Mouse (Mus musculus) lung, embryonic 16.5 days (tissue): ENCODE measurements around the gene Wnt7b. TPM values are rescaled to one million over a fixed set of nuclear protein-coding genes. Genes with fewer than 3 reads are reported as not detected.
A peak's percentile ranks its signal among the peaks of the same experiment; 100 is the strongest.

ENCODE experiments used
- ATAC-seq: fragments of 200-750 bp; cut with Nextera tagmentation; 2 replicates; pipeline ENCODE4 v1.8.0; 2017; ENCODE audit warnings: low read depth, mild to moderate bottlenecking, moderate library complexity
- H3K27ac ChIP-seq: fragments of 300-500 bp; sonication (generic); 2 replicates; pipeline ENCODE4 v1.5.1; 2014; ENCODE audit warnings: mild to moderate bottlenecking, control low read depth, low read length
- H3K27me3 ChIP-seq: fragments of 300-500 bp; sonication (generic); 2 replicates; pipeline ENCODE4 v1.6.1; 2014; ENCODE audit warnings: low read depth, low read length, mixed read lengths; ENCODE audit not compliant: control insufficient read depth, insufficient read depth
- H3K36me3 ChIP-seq: fragments of 300-500 bp; sonication (generic); 2 replicates; pipeline ENCODE4 v1.6.1; 2014; ENCODE audit warnings: low read length; ENCODE audit not compliant: control insufficient read depth, insufficient read depth
- H3K4me1 ChIP-seq: fragments of 300-500 bp; sonication (generic); replicated peaks from 2 replicates; pipeline ENCODE4 v1.6.1; 2014; ENCODE audit warnings: low read length, mixed read lengths; ENCODE audit not compliant: control insufficient read depth, insufficient read depth
- H3K4me2 ChIP-seq: fragments of 300-500 bp; sonication (generic); 2 replicates; pipeline ENCODE4 v1.6.1; 2014; ENCODE audit warnings: low read depth, low read length, control low read depth
- H3K4me3 ChIP-seq: fragments of 300-500 bp; sonication (generic); 2 replicates; pipeline ENCODE4 v1.5.1; 2014; ENCODE audit warnings: mild to moderate bottlenecking, low read length, control low read depth
- H3K9ac ChIP-seq: fragments of 300-500 bp; sonication (generic); 2 replicates; pipeline ENCODE4 v1.6.1; 2014; ENCODE audit warnings: low read length, control low read depth
- H3K9me3 ChIP-seq: fragments of 300-500 bp; sonication (generic); 2 replicates; pipeline ENCODE4 v1.6.1; 2016; ENCODE audit warnings: low read length; ENCODE audit not compliant: control insufficient read depth
- WGBS: fragments of 180-500 bp; shearing (Covaris S2); extraction: QIAGEN DNeasy Blood & Tissue Kit; methylation state at CpG from one replicate; pipeline ENCODE4 v1.1.7; 2014; 5-methylcytosine and 5-hydroxymethylcytosine counted together
- polyA plus RNA-seq: library from polyadenylated mRNA; unstranded; fragments of >200 nt; fragmentation: Nextera tagmentation; extraction: Ambion mirVana; gene quantifications from 2 replicates; pipeline ENCODE4 v1.2.1, GENCODE M21; 2015

Gene Wnt7b
- polyA plus RNA-seq, 1 experiment from 2014 or later = 44.8 TPM

- Histone ChIP-seq H3K27ac (no peak overlapping the region), H3K9ac (no peak overlapping the region), H3K4me1 (peaks cover 41% of the 10 kb centered on the region), H3K36me3 (no peaks in the 10 kb centered on the region), H3K4me3 (no peak overlapping the region), H3K27me3 (no peaks in the 10 kb centered on the region), H3K9me3 (0 out of 2 replicates have a peak, but pooled peaks cover 4% of the 10 kb centered on the region), H3K4me2 (no peak overlapping the region)
- WGBS = 70% methylated on average over 5 of the region's 5 CpGs
- ATAC-seq = no peak
Measured at GRCm38 (mm10) chr15:85564966-85565365, 17.3 kb downstream of the Wnt7b start.

GRCm38 (mm10) chr15:85564034-85564769, 18.1 kb downstream of the Wnt7b start:
- WGBS = 62% methylated on average over 13 of the region's 13 CpGs
- 0 out of 2 replicates have a peak overlapping the region, but pooled peaks have one; percentile 10 for H3K27ac ChIP-seq
- peaks cover 37% of the 10 kb centered on the region for H3K4me1 ChIP-seq
- no peak overlapping the region for H3K4me2 ChIP-seq
- H3K9ac ChIP-seq = no peak overlapping the region
- no peak for ATAC-seq
- H3K4me3 ChIP-seq = no peak overlapping the region
- H3K9me3 ChIP-seq = 0 out of 2 replicates have a peak, but pooled peaks cover 4% of the 10 kb centered on the region
- H3K27me3 ChIP-seq = no peaks in the 10 kb centered on the region
- H3K36me3 ChIP-seq = no peaks in the 10 kb centered on the region

GRCm38 (mm10) chr15:85561953-85562352, 20.3 kb downstream of the Wnt7b start:
- H3K4me2 ChIP-seq = no peak overlapping the region
- H3K27ac ChIP-seq = no peak overlapping the region
- WGBS = 62% methylated on average over 12 of the region's 12 CpGs
- no peak overlapping the region for H3K4me3 ChIP-seq
- no peaks in the 10 kb centered on the region for H3K27me3 ChIP-seq
- peaks cover 22% of the 10 kb centered on the region for H3K4me1 ChIP-seq
- H3K36me3 ChIP-seq = no peaks in the 10 kb centered on the region
- no peak for ATAC-seq
- H3K9me3 ChIP-seq = 0 out of 2 replicates have a peak, but pooled peaks cover 4% of the 10 kb centered on the region
- H3K9ac ChIP-seq = no peak overlapping the region

DNA sequence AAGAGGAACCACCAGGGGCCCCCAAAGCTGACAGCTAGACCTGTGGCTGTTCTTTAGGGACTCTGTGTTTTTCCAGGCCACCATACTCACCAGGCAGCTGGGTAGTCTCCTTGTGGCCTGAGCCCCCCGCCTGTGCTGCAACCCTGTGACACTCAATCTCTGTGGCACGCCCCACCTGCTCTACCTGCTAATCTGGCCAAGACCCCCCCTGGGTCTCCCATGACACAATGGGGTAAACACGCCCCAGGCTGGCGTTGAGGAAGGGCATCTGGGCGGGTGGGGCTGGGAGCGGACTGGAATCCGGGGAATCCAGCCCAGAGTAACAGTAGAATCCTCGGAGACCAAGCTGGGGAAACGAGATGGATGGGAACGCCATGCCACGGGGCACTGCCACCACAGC, 21.4 kb downstream of the Wnt7b start:
- no peak overlapping the region for H3K9ac ChIP-seq
- no peak overlapping the region for H3K4me3 ChIP-seq
- no peaks in the 10 kb centered on the region for H3K36me3 ChIP-seq
- WGBS = 57% methylated on average over 11 of the region's 11 CpGs
- peaks cover 21% of the 10 kb centered on the region for H3K4me1 ChIP-seq
- 0 out of 2 replicates have a peak, but pooled peaks cover 4% of the 10 kb centered on the region for H3K9me3 ChIP-seq
- no peaks in the 10 kb centered on the region for H3K27me3 ChIP-seq
- H3K27ac ChIP-seq = peak overlapping the region; percentile 53
- peak; percentile 15; the same call in 1 of the 2 replicates for ATAC-seq
- no peak overlapping the region for H3K4me2 ChIP-seq

DNA sequence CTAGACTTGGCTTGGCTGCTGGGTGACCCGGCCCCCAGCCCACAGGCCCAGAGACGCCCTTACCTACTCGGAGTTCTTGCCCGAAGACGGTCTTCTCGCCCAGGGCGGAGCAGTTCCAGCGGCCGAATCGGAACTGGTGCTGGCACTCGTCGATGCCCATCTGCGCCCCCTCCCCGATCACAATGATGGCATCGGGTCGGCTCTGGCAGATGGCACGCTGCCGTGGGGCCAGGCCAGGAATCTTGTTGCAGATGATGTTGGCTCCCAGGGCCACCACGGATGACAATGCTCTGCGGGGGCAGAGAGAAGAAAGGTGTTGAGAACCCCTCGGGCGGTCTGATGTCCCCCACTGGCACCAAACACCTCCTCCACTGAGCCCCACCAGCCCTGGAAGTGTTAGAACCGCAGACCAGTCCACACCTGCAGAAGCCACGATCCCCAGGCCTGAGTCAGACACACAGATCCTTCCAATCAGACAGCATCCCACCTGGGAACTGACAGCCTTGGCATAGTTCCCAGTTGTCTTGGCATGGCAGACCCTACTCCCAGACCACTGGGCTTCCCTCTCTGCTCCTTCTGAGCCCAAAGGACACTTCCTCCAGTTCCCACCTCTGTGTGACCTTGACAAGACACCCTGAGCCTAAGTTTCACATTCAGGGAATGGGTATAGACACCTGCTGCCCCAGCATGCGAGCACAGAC, 23.3 kb downstream of the Wnt7b start:
- Histone ChIP-seq H3K9me3 (0 out of 2 replicates have a peak, but pooled peaks cover 4% of the 10 kb centered on the region), H3K9ac (no peak overlapping the region), H3K4me2 (no peak overlapping the region), H3K36me3 (no peaks in the 10 kb centered on the region), H3K4me3 (no peak overlapping the region), H3K27ac (no peak overlapping the region), H3K4me1 (peaks cover 16% of the 10 kb centered on the region), H3K27me3 (no peaks in the 10 kb centered on the region)
- 86% methylated on average over 25 of the region's 25 CpGs for WGBS
- ATAC-seq = no peak

DNA sequence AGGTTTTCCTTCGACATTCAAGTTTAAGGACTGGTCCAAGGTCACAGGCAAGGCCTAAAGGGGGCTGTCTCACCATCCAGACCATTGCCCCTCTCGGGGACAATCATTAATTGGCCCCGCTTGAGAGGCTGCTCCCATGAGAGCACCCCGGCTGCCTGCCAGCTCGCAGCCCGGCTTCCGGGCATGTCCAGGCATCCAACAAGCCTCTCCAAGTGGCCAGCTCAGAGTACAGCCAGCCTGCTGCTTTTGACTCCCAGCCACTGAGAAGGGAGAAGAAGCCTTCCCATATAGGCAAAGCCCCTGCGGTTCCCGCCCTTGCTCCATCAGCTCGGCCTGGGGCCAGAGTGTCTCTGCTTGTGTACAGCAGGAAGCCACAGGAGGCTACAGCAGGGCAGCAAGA, 26.5 kb downstream of the Wnt7b start:
- WGBS = 62% methylated on average over 10 of the region's 10 CpGs
- Histone ChIP-seq H3K36me3 (no peaks in the 10 kb centered on the region), H3K4me1 (peaks cover 4% of the 10 kb centered on the region), H3K9me3 (no peaks in the 10 kb centered on the region), H3K27me3 (no peaks in the 10 kb centered on the region), H3K4me3 (no peak overlapping the region), H3K9ac (0 out of 2 replicates have a peak overlapping the region, but pooled peaks have one; percentile 0), H3K27ac (peak overlapping the region; percentile 19; the same call in 1 of the 2 replicates), H3K4me2 (no peak overlapping the region)
- peak; percentile 41; the same call in 1 of the 2 replicates for ATAC-seq

DNA sequence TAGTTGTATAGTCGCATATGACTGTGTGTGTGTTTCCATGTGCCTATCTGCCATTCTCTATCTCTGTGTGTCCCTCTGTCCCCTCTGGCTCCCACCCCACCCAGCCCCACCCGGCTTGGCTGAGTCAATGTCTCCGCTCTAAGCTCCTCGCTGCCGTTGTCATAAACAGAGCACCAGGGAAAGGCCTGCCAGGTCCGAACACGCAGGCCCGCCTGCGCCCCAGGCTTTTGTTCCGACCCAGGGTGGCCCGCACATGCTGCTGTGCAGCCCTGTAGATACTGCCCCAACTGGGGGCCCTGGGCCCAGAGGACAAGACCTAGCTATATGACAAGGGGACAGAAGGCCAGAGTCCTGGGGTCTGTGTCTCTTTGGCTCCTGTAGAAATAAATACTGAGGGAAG, 28.9 kb downstream of the Wnt7b start:
- Histone ChIP-seq H3K9ac (no peak overlapping the region), H3K27ac (no peak overlapping the region), H3K36me3 (no peaks in the 10 kb centered on the region), H3K4me3 (no peak overlapping the region), H3K4me2 (no peak overlapping the region), H3K4me1 (peaks cover 4% of the 10 kb centered on the region), H3K9me3 (no peaks in the 10 kb centered on the region), H3K27me3 (no peaks in the 10 kb centered on the region)
- ATAC-seq = no peak
- WGBS = 80% methylated on average over 11 of the region's 11 CpGs

- ATAC-seq = no peak
- no peak overlapping the region for H3K27ac ChIP-seq
- no peaks in the 10 kb centered on the region for H3K27me3 ChIP-seq
- H3K4me2 ChIP-seq = no peak overlapping the region
- H3K36me3 ChIP-seq = no peaks in the 10 kb centered on the region
- H3K4me1 ChIP-seq = 0 out of 2 replicates have a peak, but pooled peaks cover 2% of the 10 kb centered on the region
- 59% methylated on average over 4 of the region's 4 CpGs for WGBS
- no peak overlapping the region for H3K4me3 ChIP-seq
- no peaks in the 10 kb centered on the region for H3K9me3 ChIP-seq
- no peak overlapping the region for H3K9ac ChIP-seq
Measured at GRCm38 (mm10) chr15:85546500-85546899, 35.8 kb downstream of the Wnt7b start.

DNA sequence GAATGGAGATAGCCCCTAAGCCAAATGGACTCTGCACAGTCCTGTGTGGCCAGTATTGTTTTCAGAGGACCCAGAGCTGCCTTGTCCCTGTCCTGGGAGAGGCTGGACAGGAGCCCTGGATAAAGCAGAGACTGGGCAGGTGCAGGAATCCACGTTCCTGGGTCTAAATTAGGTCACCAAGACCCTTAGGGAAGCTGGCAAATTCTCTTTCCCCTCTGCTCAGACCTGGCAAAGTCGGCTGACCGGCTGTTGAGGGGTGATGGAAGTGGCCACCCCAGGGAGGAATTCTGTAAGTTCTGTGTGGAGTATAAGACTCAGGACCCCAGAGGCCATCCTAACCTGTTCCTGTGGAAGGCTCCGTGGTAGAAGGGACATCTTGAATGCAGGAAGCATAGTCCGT, 36.9 kb downstream of the Wnt7b start:
- Histone ChIP-seq H3K9ac (no peak overlapping the region), H3K27ac (no peak overlapping the region), H3K36me3 (no peaks in the 10 kb centered on the region), H3K9me3 (no peaks in the 10 kb centered on the region), H3K27me3 (no peaks in the 10 kb centered on the region), H3K4me1 (0 out of 2 replicates have a peak, but pooled peaks cover 2% of the 10 kb centered on the region), H3K4me3 (no peak overlapping the region), H3K4me2 (no peak overlapping the region)
- no peak for ATAC-seq
- 70% methylated on average over 5 of the region's 5 CpGs for WGBS
